Mouse (Mus musculus) brain, embryonic 14.5 days (tissue): ENCODE data around the gene Sox5. TPM values are rescaled to one million over a fixed set of nuclear protein-coding genes. Genes with fewer than 3 reads are reported as not detected.

ENCODE experiments used
- DNase-seq: peaks from one replicate; pipeline ENCODE4 v3.0.0-alpha.2; 2011; ENCODE audit warnings: low read depth
- CTCF ChIP-seq: fragments of 200-500 bp; IDR thresholded peaks from 2 replicates; pipeline ENCODE4 v1.5.1; 2012; ENCODE audit warnings: inconsistent platforms, mild to moderate bottlenecking, moderate library complexity, borderline replicate concordance; ENCODE audit not compliant: insufficient read depth, insufficient read length; ENCODE audit errors: extremely low read depth
- POLR2A ChIP-seq: fragments of 200-500 bp; IDR thresholded peaks from 2 replicates; pipeline ENCODE4 v1.6.1; 2012; ENCODE audit warnings: mild to moderate bottlenecking, inconsistent platforms, borderline replicate concordance; ENCODE audit not compliant: poor library complexity, insufficient read depth, insufficient read length, severe bottlenecking; ENCODE audit errors: extremely low read depth
- polyA plus RNA-seq: library from polyadenylated mRNA; depleted of rRNA; stranded (reverse); fragments of >200 nt; gene quantifications from 2 replicates; pipeline ENCODE4 v1.2.3, GENCODE M21; 2012

The Sox5 gene
- polyA plus RNA-seq, 1 experiment: 30.3 TPM

GRCm38 (mm10) chr6:143859535-143859934 is 922.2 kb downstream of the Sox5 start:
- TF ChIP-seq CTCF (no peak), POLR2A (no peak)
- peak; percentile 69 for DNase-seq

GRCm38 (mm10) chr6:143858551-143858950 is 923.2 kb downstream of the Sox5 start:
- DNase-seq: no peak
- TF ChIP-seq POLR2A (no peak), CTCF (no peak)

DNA sequence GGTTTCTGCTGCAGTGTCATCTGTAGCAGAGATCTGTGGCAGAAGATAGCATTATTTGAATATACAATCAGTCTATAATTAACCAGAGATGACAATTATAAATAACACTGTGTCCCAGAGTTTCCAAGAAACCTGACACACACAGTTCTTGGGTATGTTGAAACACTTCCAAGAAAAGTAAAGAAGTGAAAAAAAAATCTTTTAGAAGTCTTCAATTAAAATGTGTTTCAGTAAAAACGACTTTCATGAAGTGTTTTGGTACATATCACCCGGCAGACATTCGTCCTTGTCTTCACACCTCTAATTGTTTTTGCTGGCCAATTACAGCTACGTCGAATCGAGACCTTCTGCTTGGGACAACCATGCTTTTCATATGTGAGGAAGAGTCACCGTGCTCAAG is 924.4 kb downstream of the Sox5 start:
- TF ChIP-seq CTCF (no peak), POLR2A (no peak)
- no peak for DNase-seq

DNA sequence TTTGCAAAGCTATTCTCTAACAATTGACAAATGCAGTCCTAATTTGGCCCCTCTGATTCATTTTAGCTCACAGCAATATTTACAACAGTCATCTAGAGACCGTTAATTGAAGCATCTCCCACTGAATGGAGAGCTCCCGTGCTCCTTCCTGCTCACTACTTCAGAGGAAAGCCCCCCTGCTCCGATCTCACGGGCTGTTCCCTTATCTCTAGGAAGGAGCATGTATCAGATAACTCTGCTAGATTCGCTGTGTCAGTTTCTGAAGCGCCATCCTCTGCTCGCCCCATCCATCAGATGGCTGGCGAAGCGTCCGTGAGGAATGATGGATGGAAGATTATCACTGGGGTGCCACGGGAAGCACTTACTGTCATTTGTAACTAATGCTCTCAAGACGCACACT is 926.4 kb downstream of the Sox5 start:
- peak; percentile 58 for DNase-seq
- no peak for TF ChIP-seq POLR2A
- TF ChIP-seq CTCF: no peak

DNA sequence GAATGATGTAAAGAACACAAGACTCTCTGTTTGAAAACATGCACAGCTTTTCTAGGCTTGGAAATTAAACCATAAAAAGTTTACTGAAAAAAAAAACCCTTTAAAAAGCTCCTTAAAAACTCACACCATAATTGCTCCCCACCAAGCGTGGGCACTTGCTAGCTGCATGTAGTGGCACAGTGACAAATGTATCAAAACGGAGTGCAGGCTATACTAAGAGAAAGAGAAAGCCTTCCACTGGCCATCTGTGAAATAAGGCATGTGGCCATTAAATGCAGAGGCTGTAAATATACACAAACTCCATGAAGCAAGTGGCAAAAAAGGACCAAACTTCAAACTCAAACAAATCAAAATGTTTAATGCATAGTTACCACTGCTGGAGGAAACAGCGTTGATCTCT is 927.7 kb downstream of the Sox5 start:
- no peak for TF ChIP-seq CTCF
- TF ChIP-seq POLR2A: no peak
- DNase-seq: no peak

DNA sequence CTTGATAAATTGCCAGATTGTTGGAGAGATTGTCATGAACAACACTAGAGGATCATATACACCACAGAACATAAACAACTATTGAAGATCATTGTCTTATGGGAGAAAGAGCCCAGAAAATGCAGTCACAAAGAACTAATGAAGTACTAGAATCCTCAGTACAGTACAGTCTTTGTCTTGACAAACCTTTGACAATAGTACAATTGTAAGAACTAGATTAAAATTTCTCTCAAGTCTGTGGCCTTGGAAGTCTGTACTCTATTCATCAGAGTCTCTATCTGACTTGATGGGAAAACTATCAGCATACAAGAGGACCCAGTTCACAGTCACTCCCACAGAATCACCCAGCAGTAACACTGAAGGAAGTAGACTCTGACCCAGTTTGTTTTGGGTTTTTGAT is 936.0 kb downstream of the Sox5 start:
- TF ChIP-seq POLR2A: no peak
- TF ChIP-seq CTCF: no peak
- peak; percentile 28 for DNase-seq

GRCm38 (mm10) chr6:143844701-143844970 is 937.1 kb downstream of the Sox5 start:
- no peak for DNase-seq
- TF ChIP-seq POLR2A (no peak), CTCF (no peak)

- no peak for TF ChIP-seq CTCF
- TF ChIP-seq POLR2A: no peak
- DNase-seq: no peak
Measured at GRCm38 (mm10) chr6:143843933-143844700, 937.7 kb downstream of the Sox5 start.

GRCm38 (mm10) chr6:143841954-143842353 is 939.8 kb downstream of the Sox5 start:
- DNase-seq: no peak
- no peak for TF ChIP-seq CTCF
- no peak for TF ChIP-seq POLR2A

DNA sequence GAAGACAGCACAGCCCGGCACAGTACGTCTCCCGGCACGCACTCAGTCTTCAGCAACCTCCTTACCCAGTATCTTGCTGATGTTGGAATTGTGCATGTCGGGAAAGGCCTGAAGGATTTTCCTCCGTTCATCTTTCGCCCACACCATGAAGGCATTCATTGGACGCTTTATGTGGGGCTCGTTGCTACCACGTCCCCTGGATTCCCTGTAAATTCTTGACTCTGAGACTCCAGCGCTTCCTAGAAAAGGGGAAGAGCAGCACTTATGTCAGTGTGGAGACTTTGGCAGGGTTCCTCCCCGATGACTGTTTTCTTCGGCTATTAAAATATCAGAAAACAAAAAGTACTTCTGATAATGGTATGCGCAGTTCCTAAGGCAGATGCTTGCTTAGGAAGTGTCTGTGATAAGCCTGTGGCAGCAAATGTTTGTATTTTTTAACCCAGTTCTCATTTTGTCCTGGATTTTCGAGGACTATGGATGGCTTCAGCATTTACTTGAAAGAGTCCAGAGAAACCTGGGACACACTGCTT is 940.6 kb downstream of the Sox5 start:
- DNase-seq: no peak
- TF ChIP-seq CTCF (no peak), POLR2A (no peak)

DNA sequence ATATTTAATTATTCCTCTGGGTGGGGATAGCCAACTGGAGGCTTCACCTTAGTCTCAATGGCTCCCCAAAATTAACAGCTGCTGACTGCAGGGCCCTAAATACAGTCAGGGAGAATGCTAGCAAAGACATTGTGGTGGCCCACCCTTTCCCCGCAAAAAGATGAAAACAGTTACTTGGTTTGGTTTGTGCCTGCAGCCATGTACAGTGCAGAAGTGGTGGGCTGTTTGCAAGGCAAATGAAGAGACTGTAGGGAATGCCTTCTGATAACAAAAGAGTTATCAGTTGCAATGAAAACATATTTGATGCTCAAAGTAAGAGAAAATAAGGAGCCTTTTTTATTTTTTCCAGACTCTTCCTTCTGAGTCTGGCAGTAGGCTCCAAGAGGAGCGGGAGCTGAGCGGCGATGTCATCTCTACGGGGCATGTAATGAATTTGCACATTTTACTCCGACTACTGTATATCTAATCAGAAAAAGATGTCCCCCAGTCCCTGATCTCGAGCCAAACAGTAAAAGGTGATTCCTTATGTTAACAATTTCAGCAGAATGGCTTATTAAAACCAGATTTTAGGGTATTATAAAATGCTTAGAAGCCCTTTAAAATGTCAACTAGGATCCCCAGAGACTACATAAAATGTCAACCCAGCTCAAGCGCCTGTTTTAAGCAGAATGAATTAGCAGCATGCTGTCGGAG is 943.2 kb downstream of the Sox5 start:
- peak; percentile 63 for DNase-seq
- TF ChIP-seq CTCF (no peak), POLR2A (no peak)

DNA sequence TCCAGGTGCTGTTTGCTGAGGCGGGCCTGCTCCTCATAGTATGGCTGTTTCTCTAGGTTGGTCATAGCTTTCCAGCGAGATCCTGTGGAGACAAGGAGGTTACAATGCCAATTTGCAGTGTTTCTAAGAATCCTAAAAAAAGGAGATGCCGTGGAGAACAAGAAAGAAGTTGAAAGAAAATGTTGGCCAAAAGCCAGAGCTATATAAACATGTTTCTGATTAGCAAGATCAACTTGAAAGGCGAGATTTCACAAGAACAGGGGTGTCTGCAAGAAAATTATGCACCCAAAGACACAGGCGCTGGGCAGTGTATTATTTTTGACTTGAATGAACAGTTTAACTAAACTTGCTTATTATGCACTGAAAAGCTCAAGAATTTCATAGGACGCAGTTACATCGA is 946.4 kb downstream of the Sox5 start:
- no peak for DNase-seq

More for the DNA sequence above, 946.4 kb downstream of the Sox5 start:
- TF ChIP-seq CTCF (no peak), POLR2A (no peak)
